Mouse (Mus musculus) monocyte, adult 2 months (primary cell): ENCODE measurements around the gene Kat5.

ENCODE experiments used
- DNase-seq, 2 experiments: peaks; one replicate each; pipeline ENCODE4 v3.0.0; 2022; ENCODE audit warnings: low spot score in 2 of 2, low read depth in 1 of 2

Kat5 gene

GRCm38 (mm10) chr19:5629907-5630306, 19.9 kb upstream of the Kat5 start:
- DNase-seq: no peak

DNA sequence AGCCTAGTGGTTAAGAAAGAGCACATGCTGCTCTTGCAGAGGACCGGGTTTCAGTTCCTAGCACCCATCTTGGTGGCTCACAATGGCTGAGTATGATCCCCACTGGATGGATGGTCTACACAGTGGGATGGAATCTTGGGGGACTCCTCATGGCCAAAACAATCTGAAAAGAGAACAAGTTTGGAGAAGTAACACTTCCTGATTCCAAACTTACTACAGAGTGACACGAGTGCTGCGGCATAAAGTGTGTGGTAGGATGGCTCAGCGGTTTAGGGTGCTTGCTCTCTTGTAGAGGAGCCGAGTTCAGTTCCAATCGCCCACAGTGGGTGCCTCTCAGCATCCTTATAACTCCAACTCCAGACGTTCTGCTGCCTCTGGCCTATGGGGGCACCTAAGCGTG, 15.3 kb upstream of the Kat5 start:
- no peak for DNase-seq

GRCm38 (mm10) chr19:5621884-5622283, 11.8 kb upstream of the Kat5 start:
- DNase-seq: no peak

DNA sequence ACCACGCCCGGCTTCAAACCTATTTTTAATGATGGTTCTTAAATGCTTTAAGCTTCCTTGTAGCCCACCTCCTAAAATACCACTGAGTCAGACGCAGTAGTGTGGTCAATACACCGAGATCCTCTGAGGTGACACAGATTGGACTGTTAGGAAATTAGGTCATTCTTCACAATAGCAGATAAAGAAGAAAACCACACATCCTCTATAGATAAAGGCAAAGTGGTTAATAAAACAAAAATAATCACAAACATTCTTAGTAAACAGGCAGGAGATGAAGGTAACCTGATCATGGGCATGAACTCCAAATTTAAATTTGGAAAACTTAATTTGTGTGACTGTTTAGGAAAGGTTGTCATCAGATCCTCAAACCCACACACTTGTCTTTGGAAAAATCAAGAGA, 10.0 kb upstream of the Kat5 start:
- DNase-seq: no peak

DNA sequence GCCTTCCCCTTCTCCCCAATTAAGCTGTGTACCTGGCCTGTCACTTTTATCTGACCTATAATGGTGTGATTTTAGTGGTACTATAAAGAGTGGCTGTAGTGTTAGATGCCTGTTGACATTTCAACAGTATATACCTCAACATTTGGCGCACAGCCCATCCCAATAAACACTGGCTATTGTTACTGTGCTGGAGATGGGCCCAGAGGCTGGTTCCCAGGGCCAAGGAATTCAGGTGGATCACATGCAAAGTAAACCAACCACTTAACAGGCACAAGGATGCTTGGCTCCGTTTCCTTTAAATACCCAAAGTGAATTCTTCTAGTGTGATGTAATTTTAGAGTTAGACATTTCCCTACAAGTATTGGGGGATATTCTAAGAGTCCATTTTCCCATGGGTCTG, 4.9 kb upstream of the Kat5 start:
- no peak for DNase-seq

DNA sequence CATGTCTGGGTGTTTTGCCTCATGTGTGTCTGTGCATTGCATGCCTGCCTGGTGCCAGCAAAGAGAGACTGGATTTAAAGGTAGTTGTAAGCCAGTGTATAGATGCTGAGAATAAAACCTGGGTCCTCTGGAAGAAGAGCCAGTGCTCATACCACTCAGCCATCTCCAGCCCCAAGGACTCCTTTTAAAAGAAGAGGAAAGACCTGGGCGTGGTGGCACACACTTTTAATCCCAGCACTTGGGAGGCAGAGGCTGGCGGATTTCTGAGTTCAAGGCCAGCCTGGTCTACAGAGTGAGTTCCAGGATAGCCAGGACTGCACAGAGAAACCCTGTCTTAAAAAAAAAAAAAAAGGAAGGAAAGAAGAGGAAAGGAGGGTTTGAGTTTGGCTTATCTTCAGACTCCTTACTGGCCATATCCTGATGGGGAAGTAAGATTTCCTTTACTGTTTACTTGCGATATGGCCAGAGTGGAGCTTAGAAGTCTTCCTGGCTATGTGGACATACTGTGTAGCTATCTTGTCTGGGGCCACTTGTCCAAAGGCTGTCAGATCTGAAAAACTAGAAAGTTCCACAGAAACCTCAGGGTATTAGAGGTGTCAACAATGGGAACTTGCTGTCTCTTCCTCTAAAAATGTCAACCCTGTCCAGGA, 2.9 kb upstream of the Kat5 start:
- no peak for DNase-seq

DNA sequence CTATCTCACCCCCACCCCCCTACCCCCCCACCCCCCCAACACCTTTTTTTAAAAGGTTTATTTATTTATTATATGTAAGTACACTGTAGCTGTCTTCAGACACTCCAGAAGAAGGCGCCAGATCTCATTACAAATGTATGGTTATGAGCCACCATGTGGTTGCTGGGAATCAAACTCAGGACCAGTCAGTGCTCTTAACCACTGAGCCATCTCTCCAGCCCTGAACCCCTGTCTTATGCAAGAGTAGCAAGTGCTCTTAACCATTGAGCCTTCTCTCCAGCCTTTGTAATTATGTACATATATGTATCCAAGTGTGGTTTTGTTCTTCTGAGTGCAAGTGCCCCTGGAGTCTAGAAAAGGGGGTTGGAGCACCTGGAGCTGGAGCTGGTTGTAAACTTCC, 1.9 kb upstream of the Kat5 start:
- no peak for DNase-seq

DNA sequence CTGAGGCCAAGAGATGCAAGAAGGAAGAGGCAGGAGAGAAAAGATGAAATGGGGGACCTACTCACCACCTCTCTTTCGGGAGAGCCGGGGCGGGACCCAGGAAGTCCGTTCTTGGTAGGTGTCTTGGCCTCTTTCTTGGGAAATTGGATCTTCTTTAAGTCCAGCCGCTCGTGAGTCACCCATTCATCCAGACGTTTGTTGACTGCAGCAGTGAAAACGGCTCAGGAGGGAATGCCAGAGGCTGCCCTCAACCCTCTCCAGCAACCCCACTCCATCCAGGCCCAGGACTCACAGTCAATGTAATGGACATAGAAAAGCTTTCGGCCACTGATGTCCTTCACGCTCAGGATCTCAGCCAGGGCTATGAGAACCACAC, 878 bp downstream of the Kat5 start:
- DNase-seq: no peak

DNA sequence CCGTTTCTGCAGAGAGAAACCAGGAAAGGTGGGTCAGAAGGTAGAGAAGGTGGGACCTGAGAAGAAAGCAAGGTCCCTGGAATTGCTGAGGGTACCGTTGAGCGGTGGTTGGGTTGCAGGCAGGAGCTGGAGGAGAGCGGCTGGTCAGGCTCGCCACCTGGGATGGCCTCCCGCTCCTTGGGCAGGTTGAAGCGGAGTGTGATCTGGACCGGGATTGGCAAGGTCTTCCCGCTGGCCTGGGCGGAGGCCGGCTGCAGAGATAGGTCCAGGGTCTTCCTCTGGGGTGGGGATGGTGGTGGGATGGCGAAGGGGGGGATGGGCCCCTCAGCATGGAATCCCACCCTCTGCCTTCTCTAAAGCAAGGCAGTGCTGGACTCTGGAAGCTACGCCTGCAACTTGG, 1.3 kb downstream of the Kat5 start:
- no peak for DNase-seq

DNA sequence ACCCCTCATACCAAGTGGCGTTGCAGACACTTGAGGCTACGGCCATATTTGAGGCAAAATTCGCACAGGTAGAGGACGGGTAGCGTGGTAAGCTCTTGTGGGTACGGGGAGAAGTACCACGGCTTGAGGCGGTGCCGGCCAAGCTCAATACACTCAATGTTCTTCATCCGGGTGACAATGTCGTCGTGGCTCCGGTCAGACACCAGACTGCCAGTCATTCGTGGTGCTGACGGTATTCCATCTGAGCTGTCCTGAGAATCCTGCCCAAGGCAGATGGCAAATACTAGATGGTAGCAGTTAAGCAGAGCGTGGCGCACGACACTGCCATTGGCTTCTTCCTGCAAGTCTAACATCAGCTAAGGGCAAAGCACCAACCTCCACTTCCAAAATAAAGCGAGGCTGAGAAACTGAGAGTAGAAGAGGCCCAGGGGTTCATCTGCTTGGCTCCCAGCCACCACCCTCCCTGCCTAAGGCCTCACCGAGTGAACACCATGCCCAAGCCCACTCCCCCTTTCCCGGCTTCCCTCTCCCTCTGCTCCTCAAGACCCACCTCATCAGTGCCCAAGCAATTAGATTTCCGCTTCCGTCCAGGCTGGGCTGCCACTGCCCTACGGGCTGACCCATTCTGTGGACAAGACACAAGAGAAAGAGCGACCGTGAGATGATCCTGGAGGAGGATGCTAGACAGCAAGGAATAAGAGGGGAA, 2.2 kb downstream of the Kat5 start:
- DNase-seq: no peak

- DNase-seq: no peak
Measured at GRCm38 (mm10) chr19:5606196-5606595, 3.8 kb downstream of the Kat5 start.

- DNase-seq: no peak
Measured at GRCm38 (mm10) chr19:5605126-5605525, 4.9 kb downstream of the Kat5 start.

GRCm38 (mm10) chr19:5603664-5604063, 6.4 kb downstream of the Kat5 start:
- DNase-seq: no peak

DNA sequence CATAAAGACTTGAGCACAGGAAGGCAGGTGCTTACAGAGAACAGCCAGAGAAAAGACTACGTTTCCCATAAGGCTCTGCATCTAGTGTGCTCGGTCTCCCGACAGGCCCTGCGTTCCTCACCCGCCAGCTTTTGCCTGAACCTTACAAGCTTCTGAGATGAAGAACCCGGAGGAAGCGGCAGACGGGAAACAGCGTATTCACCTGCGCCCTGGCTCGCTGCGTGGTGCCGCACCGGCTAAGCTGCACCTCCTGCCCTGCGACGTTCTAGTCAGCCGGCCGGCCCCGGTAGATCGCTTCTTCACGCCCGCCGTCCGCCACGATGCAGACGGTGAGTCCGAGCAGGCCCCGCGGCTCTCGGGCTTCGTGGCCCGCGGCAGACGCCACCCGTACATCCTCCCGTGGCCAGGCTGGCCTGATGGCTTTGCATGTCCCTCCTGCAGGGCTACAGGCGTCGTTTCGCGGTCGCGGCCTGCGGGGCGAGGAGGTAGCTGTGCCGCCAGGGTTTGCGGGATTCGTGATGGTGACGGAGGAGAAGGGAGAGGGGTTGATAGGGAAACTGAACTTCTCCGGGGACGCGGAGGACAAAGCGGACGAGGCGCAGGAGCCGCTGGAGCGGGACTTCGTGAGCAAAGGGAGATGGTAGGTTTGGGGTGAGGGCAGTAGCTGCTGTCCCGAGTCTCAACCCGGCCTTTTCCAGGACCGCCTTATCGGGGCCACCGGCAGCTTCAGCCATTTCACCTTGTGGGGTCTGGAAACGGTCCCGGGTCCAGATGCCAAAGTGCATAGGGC, 8.1 kb downstream of the Kat5 start, which contains the start of gene Rnaseh2c:
Gene Rnaseh2c (plus strand): TSS at position 122 of the 790 bp plus-strand sequence.
- DNase-seq: peak in 1 of 2 experiments; percentile 33

DNA sequence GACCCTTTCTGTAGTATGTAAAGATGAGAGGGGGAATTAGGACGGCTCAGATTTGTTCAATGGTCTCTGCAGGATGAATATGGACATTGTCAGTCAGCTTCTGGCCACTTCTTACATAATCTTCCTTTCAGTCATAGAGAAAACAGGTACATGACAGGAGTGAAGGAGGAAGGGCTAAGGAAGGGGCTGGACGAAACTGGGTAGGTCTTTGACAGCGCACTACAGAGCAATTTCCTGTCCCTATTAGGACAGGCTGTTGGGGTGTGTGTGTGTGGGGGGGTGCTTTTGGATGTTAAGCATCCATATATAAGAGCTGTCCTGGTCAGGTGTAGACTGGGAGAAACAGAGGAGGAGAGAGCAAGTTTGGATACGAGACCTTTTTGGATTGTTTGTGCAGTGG, 10.8 kb downstream of the Kat5 start:
- no peak for DNase-seq

DNA sequence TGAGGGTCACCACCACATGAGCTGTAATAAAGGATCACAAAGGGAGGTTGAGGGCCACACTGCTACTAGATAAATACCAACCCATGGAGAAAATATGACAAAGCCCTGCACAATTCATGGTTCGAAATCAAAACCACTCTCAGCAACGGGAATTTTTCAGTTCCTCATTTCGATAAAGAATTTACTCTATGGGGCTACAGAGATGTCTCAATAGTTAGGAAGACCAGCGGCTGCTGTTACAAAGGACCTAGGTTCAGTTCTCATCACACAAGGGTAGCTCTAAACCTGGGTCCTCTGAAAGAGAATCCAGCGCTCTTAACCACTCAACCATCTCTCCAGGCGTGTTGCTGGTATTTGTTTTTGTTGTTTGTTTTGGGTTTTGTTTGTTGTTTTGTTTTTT, 18.1 kb downstream of the Kat5 start:
- DNase-seq: no peak

DNA sequence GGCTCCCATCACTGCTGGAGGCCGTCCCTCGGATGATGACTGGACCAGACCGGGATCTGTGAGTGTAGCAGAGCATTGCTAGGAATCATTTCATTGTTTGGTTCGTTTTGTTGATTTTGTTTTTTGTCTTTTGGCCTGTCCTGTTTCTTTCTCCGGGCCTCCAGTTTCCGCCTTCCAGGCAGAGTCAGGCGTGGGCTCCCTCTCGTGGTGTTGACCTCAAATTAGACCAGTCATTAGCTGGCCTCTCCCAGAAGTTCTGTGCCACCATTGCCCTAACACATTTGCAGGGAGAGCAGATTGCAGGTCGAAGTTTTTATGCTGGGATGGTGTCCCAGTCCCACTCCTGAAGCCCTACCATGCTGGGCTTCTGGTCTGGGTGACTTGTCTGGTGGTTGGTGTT, 20.9 kb downstream of the Kat5 start:
- DNase-seq: no peak

GRCm38 (mm10) chr19:5581995-5582394, 28.0 kb downstream of the Kat5 start:
- DNase-seq: no peak

- no peak for DNase-seq
Measured at GRCm38 (mm10) chr19:5580776-5581175, 29.3 kb downstream of the Kat5 start.

DNA sequence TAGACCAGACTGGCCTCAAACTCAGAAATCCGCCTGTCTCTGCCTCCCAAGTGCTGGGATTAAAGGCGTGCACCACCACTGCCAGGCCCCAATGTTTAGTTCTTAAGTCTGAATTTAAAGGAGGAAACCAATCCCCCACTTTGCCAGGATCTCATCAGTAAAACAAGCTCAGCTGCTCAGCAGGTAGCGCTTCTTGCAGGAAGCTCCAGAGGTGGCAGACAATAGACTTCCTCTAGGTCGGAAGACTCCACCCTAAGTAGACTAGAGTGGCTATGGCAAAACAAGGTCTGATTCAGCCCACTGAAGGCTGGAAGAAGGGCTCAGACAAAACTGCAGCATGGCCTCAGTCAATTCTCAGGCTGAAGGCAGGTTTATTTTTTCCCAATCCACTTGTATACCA, 30.1 kb downstream of the Kat5 start:
- DNase-seq: no peak

DNA sequence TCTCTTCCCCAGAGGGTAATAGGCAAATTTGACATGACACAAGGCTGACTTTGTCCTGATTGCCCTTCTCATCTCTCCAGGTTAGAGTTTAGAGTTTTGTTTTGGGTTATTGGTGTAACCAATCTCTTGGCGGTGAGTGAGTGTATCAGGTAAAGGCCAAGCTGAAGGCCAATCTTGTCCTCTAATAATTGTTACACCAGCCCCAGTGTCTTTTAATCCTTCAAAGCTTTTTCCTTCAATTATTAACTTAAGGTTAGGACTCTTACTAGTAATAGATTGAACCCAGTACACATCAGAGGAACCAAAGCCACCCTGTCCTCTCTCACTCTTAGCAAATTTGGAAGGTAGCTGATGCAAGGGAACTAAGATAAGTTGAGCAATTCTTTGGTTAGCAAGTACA, 34.7 kb downstream of the Kat5 start:
- no peak for DNase-seq
